Mouse (Mus musculus): ENCODE results near the gene Wdr3. TPM values are rescaled to one million over a fixed set of nuclear protein-coding genes. Genes with fewer than 3 reads are reported as not detected.
A peak's percentile ranks its signal among the peaks of the same experiment; 100 is the strongest.

The Wdr3 gene
- total and polyA plus RNA-seq, 2 experiments from 2014 or later: 13.8 to 20.6 TPM

GRCm38 (mm10) chr3:100122445-100122844 is 39.8 kb downstream of the Wdr3 start:
- no peaks in the 10 kb centered on the region for H3K27me3 ChIP-seq (ENCODE audit: insufficient read depth, low read length)
- 59% methylated on average over 1 of the region's 1 CpGs for WGBS
- H3K27ac ChIP-seq (ENCODE audit: low read depth, low read length): no peak overlapping the region
- H3K4me3 ChIP-seq (ENCODE audit: low read depth, low read length): no peak overlapping the region
- H3K4me1 ChIP-seq (ENCODE audit: insufficient read depth, low read length): no peaks in the 10 kb centered on the region
- no peak overlapping the region for H3K4me2 ChIP-seq (ENCODE audit: low read depth, low read length, poor library complexity, severe bottlenecking)
- DNase-seq (ENCODE audit: low spot score): no peak
- H3K9ac ChIP-seq (replicated peaks; ENCODE audit: low read length, poor library complexity, severe bottlenecking): no peak overlapping the region
- H3K9me3 ChIP-seq (ENCODE audit: low read length): no peaks in the 10 kb centered on the region
- no peak for ATAC-seq (ENCODE audit: low FRiP score)
- H3K36me3 ChIP-seq (ENCODE audit: insufficient read depth, low read length): no peaks in the 10 kb centered on the region
- TF ChIP-seq CTCF (IDR thresholded peaks at IDR 0.05): peak; percentile 37

- Histone ChIP-seq H3K4me2 (ENCODE audit: low read depth, low read length, poor library complexity, severe bottlenecking) (no peak overlapping the region), H3K4me1 (ENCODE audit: insufficient read depth, low read length) (no peaks in the 10 kb centered on the region), H3K27ac (ENCODE audit: low read depth, low read length) (no peak overlapping the region), H3K36me3 (ENCODE audit: insufficient read depth, low read length) (no peaks in the 10 kb centered on the region), H3K4me3 (ENCODE audit: low read depth, low read length) (no peak overlapping the region), H3K9me3 (ENCODE audit: low read length) (no peaks in the 10 kb centered on the region), H3K9ac (replicated peaks; ENCODE audit: low read length, poor library complexity, severe bottlenecking) (no peak overlapping the region), H3K27me3 (ENCODE audit: insufficient read depth, low read length) (no peaks in the 10 kb centered on the region)
- WGBS: 65% methylated on average over 2 of the region's 2 CpGs
- no peak for DNase-seq (ENCODE audit: low spot score)
- TF ChIP-seq CTCF (IDR thresholded peaks at IDR 0.05): no peak
- no peak for ATAC-seq (ENCODE audit: low FRiP score)
Observed at GRCm38 (mm10) chr3:100121961-100122360, 40.2 kb downstream of the Wdr3 start.

- no peak for ATAC-seq (ENCODE audit: low FRiP score)
- WGBS: 76% methylated on average over 2 of the region's 2 CpGs
- TF ChIP-seq CTCF (IDR thresholded peaks at IDR 0.05): no peak
Observed at GRCm38 (mm10) chr3:100118681-100119080, 43.5 kb downstream of the Wdr3 start.

GRCm38 (mm10) chr3:100106736-100107135 is 55.5 kb downstream of the Wdr3 start:
- TF ChIP-seq CTCF (IDR thresholded peaks at IDR 0.05): no peak
- Histone ChIP-seq H3K4me2 (ENCODE audit: low read depth, low read length, poor library complexity, severe bottlenecking) (no peak overlapping the region), H3K9me3 (ENCODE audit: low read length) (no peaks in the 10 kb centered on the region), H3K27ac (ENCODE audit: low read depth, low read length) (no peak overlapping the region), H3K4me3 (ENCODE audit: low read depth, low read length) (no peak overlapping the region), H3K36me3 (ENCODE audit: insufficient read depth, low read length) (no peaks in the 10 kb centered on the region), H3K9ac (replicated peaks; ENCODE audit: low read length, poor library complexity, severe bottlenecking) (no peak overlapping the region), H3K4me1 (ENCODE audit: insufficient read depth, low read length) (no peaks in the 10 kb centered on the region), H3K27me3 (ENCODE audit: insufficient read depth, low read length) (no peaks in the 10 kb centered on the region)
- 81% methylated on average over 2 of the region's 2 CpGs for WGBS
- ATAC-seq (ENCODE audit: low FRiP score): no peak
- DNase-seq (ENCODE audit: low spot score): peak; percentile 36

More at GRCm38 (mm10) chr3:100118681-100119080, 43.5 kb downstream of the Wdr3 start:
- no peaks in the 10 kb centered on the region for H3K4me1 ChIP-seq (ENCODE audit: insufficient read depth, low read length)
- no peak for DNase-seq (ENCODE audit: low spot score)
- H3K27ac ChIP-seq (ENCODE audit: low read depth, low read length): no peak overlapping the region
- H3K4me3 ChIP-seq (ENCODE audit: low read depth, low read length): no peak overlapping the region
- no peaks in the 10 kb centered on the region for H3K27me3 ChIP-seq (ENCODE audit: insufficient read depth, low read length)
- H3K4me2 ChIP-seq (ENCODE audit: low read depth, low read length, poor library complexity, severe bottlenecking): no peak overlapping the region
- no peaks in the 10 kb centered on the region for H3K36me3 ChIP-seq (ENCODE audit: insufficient read depth, low read length)
- no peak overlapping the region for H3K9ac ChIP-seq (replicated peaks; ENCODE audit: low read length, poor library complexity, severe bottlenecking)
- H3K9me3 ChIP-seq (ENCODE audit: low read length): no peaks in the 10 kb centered on the region

- peak; percentile 37 for DNase-seq (ENCODE audit: low spot score)
- 91% methylated on average over 3 of the region's 3 CpGs for WGBS
- H3K27ac ChIP-seq (ENCODE audit: low read depth, low read length): no peak overlapping the region
- H3K36me3 ChIP-seq (ENCODE audit: insufficient read depth, low read length): no peaks in the 10 kb centered on the region
- no peaks in the 10 kb centered on the region for H3K27me3 ChIP-seq (ENCODE audit: insufficient read depth, low read length)
- no peaks in the 10 kb centered on the region for H3K4me1 ChIP-seq (ENCODE audit: insufficient read depth, low read length)
- no peak overlapping the region for H3K9ac ChIP-seq (replicated peaks; ENCODE audit: low read length, poor library complexity, severe bottlenecking)
- H3K9me3 ChIP-seq (ENCODE audit: low read length): no peaks in the 10 kb centered on the region
- no peak for TF ChIP-seq CTCF (IDR thresholded peaks at IDR 0.05)
- ATAC-seq (ENCODE audit: low FRiP score): no peak
- H3K4me2 ChIP-seq (ENCODE audit: low read depth, low read length, poor library complexity, severe bottlenecking): no peak overlapping the region
- no peak overlapping the region for H3K4me3 ChIP-seq (ENCODE audit: low read depth, low read length)
Observed at GRCm38 (mm10) chr3:100102386-100103092, 59.7 kb downstream of the Wdr3 start.

Other genes starting within 250 kb of the Wdr3 start
- 33.8 and 47.3 TPM in 2 replicates for gene Gdap2, start within 50 bp of the Wdr3 start, total RNA-seq (2014; rRNA removed)
- 21.6 and 24.4 TPM in 2 replicates for gene Gdap2, start within 50 bp of the Wdr3 start, polyA plus RNA-seq (2015; fragmentation: Nextera tagmentation; extraction: Ambion mirVana)